Mouse (Mus musculus): ENCODE measurements at regions not wholly inside any gene's neighbourhood (a gene's known extent, or its start where the extent isn't known, plus 50 kb on each side); places are given as distances from the start of the nearest gene placed in this dataset.

GRCm38 (mm10) chr1:183600466-183600865, 182.5 kb downstream of the Hhipl2 start:
- no peaks in the 10 kb centered on the region for H3K4me1 ChIP-seq (replicated peaks; ENCODE audit: control insufficient read depth, insufficient read depth, low read length)
- no peak overlapping the region for H3K27ac ChIP-seq (ENCODE audit: low read depth, low read length)
- no peaks in the 10 kb centered on the region for H3K9me3 ChIP-seq (ENCODE audit: control insufficient read depth, low read length)
- ATAC-seq (replicated peaks; ENCODE audit: low FRiP score) (no peak), DNase-seq (ENCODE audit: low spot score) (no peak)
- H3K36me3 ChIP-seq (ENCODE audit: control insufficient read depth, insufficient read depth, low read length): no peaks in the 10 kb centered on the region
- no peak overlapping the region for H3K4me2 ChIP-seq
- H3K9ac ChIP-seq (ENCODE audit: low read depth, low read length): no peak overlapping the region
- no peaks in the 10 kb centered on the region for H3K27me3 ChIP-seq (replicated peaks; ENCODE audit: control insufficient read depth, insufficient read depth, low read length)
- no peak overlapping the region for H3K4me3 ChIP-seq (ENCODE audit: low read depth, low read length)
- WGBS: 65% methylated on average over 8 of the region's 8 CpGs

- Histone ChIP-seq H3K9me3 (ENCODE audit: control insufficient read depth, low read length) (no peaks in the 10 kb centered on the region), H3K27me3 (replicated peaks; ENCODE audit: control insufficient read depth, insufficient read depth, low read length) (no peaks in the 10 kb centered on the region), H3K4me1 (replicated peaks; ENCODE audit: control insufficient read depth, insufficient read depth, low read length) (no peaks in the 10 kb centered on the region), H3K36me3 (ENCODE audit: control insufficient read depth, insufficient read depth, low read length) (no peaks in the 10 kb centered on the region), H3K4me3 (ENCODE audit: low read depth, low read length) (no peak overlapping the region), H3K4me2 (no peak overlapping the region), H3K9ac (ENCODE audit: low read depth, low read length) (no peak overlapping the region), H3K27ac (ENCODE audit: low read depth, low read length) (no peak overlapping the region)
- DNase-seq (ENCODE audit: low spot score): no peak
- WGBS: 79% methylated on average over 8 of the region's 8 CpGs
- no peak for ATAC-seq (replicated peaks; ENCODE audit: low FRiP score)
Observed at GRCm38 (mm10) chr1:183611966-183612694, 194.1 kb downstream of the Hhipl2 start.

- no peaks in the 10 kb centered on the region for H3K27me3 ChIP-seq (replicated peaks; ENCODE audit: control insufficient read depth, insufficient read depth, low read length)
- ATAC-seq (replicated peaks; ENCODE audit: low FRiP score) (no peak), DNase-seq (ENCODE audit: low spot score) (no peak)
- no peak overlapping the region for H3K9ac ChIP-seq (ENCODE audit: low read depth, low read length)
- 82% methylated on average over 9 of the region's 9 CpGs for WGBS
- H3K36me3 ChIP-seq (ENCODE audit: control insufficient read depth, insufficient read depth, low read length): no peaks in the 10 kb centered on the region
- no peak overlapping the region for H3K27ac ChIP-seq (ENCODE audit: low read depth, low read length)
- no peak overlapping the region for H3K4me3 ChIP-seq (ENCODE audit: low read depth, low read length)
- H3K4me2 ChIP-seq: no peak overlapping the region
- H3K9me3 ChIP-seq (ENCODE audit: control insufficient read depth, low read length): no peaks in the 10 kb centered on the region
- H3K4me1 ChIP-seq (replicated peaks; ENCODE audit: control insufficient read depth, insufficient read depth, low read length): no peaks in the 10 kb centered on the region
Observed at GRCm38 (mm10) chr1:183619451-183620059, 201.5 kb downstream of the Hhipl2 start.

DNA sequence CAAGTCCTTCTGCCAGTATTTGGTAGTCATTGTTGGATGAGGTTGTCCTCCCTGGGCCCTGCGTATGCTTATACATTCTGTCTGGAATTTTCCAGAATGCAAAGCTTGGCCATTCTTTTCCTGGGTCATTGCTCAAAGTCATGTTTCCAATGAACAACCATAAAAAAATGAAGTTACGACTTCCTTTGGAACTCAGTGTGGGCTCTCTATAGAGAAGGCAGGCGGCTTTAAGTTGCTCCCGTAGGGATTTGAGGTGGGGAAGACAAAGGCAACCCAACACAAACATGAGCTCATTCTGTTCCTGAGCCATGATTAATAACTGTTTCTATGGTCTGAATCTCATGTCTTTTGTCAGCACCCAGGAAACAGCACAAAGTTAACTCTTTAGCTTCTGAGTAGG, 204.3 kb downstream of the Hhipl2 start:
- ATAC-seq (replicated peaks; ENCODE audit: low FRiP score) (no peak), DNase-seq (ENCODE audit: low spot score) (no peak)
- H3K9ac ChIP-seq (ENCODE audit: low read depth, low read length): no peak overlapping the region
- no peak overlapping the region for H3K4me2 ChIP-seq
- WGBS: 78% methylated on average over 4 of the region's 4 CpGs
- no peaks in the 10 kb centered on the region for H3K4me1 ChIP-seq (replicated peaks; ENCODE audit: control insufficient read depth, insufficient read depth, low read length)
- H3K36me3 ChIP-seq (ENCODE audit: control insufficient read depth, insufficient read depth, low read length): no peaks in the 10 kb centered on the region
- H3K4me3 ChIP-seq (ENCODE audit: low read depth, low read length): no peak overlapping the region
- H3K9me3 ChIP-seq (ENCODE audit: control insufficient read depth, low read length): no peaks in the 10 kb centered on the region
- no peak overlapping the region for H3K27ac ChIP-seq (ENCODE audit: low read depth, low read length)
- H3K27me3 ChIP-seq (replicated peaks; ENCODE audit: control insufficient read depth, insufficient read depth, low read length): no peaks in the 10 kb centered on the region

GRCm38 (mm10) chr1:183624266-183624665, 206.3 kb downstream of the Hhipl2 start:
- WGBS: 65% methylated on average over 1 of the region's 1 CpGs
- Histone ChIP-seq H3K27me3 (replicated peaks; ENCODE audit: control insufficient read depth, insufficient read depth, low read length) (no peaks in the 10 kb centered on the region), H3K9ac (ENCODE audit: low read depth, low read length) (no peak overlapping the region), H3K36me3 (ENCODE audit: control insufficient read depth, insufficient read depth, low read length) (no peaks in the 10 kb centered on the region), H3K9me3 (ENCODE audit: control insufficient read depth, low read length) (no peaks in the 10 kb centered on the region), H3K4me3 (ENCODE audit: low read depth, low read length) (no peak overlapping the region), H3K4me1 (replicated peaks; ENCODE audit: control insufficient read depth, insufficient read depth, low read length) (no peaks in the 10 kb centered on the region), H3K4me2 (no peak overlapping the region), H3K27ac (ENCODE audit: low read depth, low read length) (no peak overlapping the region)
- no peak for DNase-seq (ENCODE audit: low spot score)
- no peak for ATAC-seq (replicated peaks; ENCODE audit: low FRiP score)

DNA sequence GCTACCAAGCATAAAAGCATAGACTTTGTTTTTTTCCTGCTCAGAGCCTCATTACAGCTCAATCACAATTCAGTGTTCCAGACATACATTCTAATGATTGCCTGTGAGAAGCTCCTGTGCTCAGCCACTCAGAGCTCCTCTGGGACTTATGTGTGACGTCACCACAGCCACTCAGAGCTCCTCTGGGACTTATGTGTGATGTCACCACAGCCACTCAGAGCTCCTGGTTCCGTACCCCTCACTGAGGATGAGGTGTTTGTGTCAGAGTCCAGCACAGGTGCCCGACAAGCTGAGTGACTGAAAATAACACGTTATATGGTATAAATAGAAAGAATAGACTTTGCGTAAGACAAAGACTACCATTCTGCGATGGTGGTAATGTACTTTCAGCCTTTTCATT, 215.8 kb downstream of the Hhipl2 start:
- Histone ChIP-seq H3K9ac (ENCODE audit: low read depth, low read length) (no peak overlapping the region), H3K4me2 (no peak overlapping the region), H3K9me3 (ENCODE audit: control insufficient read depth, low read length) (no peaks in the 10 kb centered on the region), H3K36me3 (ENCODE audit: control insufficient read depth, insufficient read depth, low read length) (no peaks in the 10 kb centered on the region), H3K27ac (ENCODE audit: low read depth, low read length) (no peak overlapping the region), H3K4me1 (replicated peaks; ENCODE audit: control insufficient read depth, insufficient read depth, low read length) (no peaks in the 10 kb centered on the region), H3K4me3 (ENCODE audit: low read depth, low read length) (no peak overlapping the region), H3K27me3 (replicated peaks; ENCODE audit: control insufficient read depth, insufficient read depth, low read length) (no peaks in the 10 kb centered on the region)
- WGBS: 77% methylated on average over 6 of the region's 6 CpGs
- no peak for DNase-seq (ENCODE audit: low spot score)
- no peak for ATAC-seq (replicated peaks; ENCODE audit: low FRiP score)

- Histone ChIP-seq H3K27ac (ENCODE audit: low read depth, low read length) (no peak overlapping the region), H3K36me3 (ENCODE audit: control insufficient read depth, insufficient read depth, low read length) (no peaks in the 10 kb centered on the region), H3K9ac (ENCODE audit: low read depth, low read length) (no peak overlapping the region), H3K27me3 (replicated peaks; ENCODE audit: control insufficient read depth, insufficient read depth, low read length) (no peaks in the 10 kb centered on the region), H3K4me2 (no peak overlapping the region), H3K9me3 (ENCODE audit: control insufficient read depth, low read length) (no peaks in the 10 kb centered on the region), H3K4me3 (ENCODE audit: low read depth, low read length) (no peak overlapping the region), H3K4me1 (replicated peaks; ENCODE audit: control insufficient read depth, insufficient read depth, low read length) (no peaks in the 10 kb centered on the region)
- no peak for DNase-seq (ENCODE audit: low spot score)
- no peak for ATAC-seq (replicated peaks; ENCODE audit: low FRiP score)
- WGBS: 64% methylated on average over 1 of the region's 1 CpGs
Observed at GRCm38 (mm10) chr1:183634836-183635235, 216.8 kb downstream of the Hhipl2 start.

GRCm38 (mm10) chr1:183637214-183637613, 219.2 kb downstream of the Hhipl2 start:
- DNase-seq (ENCODE audit: low spot score) (no peak), ATAC-seq (replicated peaks; ENCODE audit: low FRiP score) (no peak)
- Histone ChIP-seq H3K4me1 (replicated peaks; ENCODE audit: control insufficient read depth, insufficient read depth, low read length) (no peaks in the 10 kb centered on the region), H3K4me3 (ENCODE audit: low read depth, low read length) (no peak overlapping the region), H3K36me3 (ENCODE audit: control insufficient read depth, insufficient read depth, low read length) (no peaks in the 10 kb centered on the region), H3K27ac (ENCODE audit: low read depth, low read length) (no peak overlapping the region), H3K4me2 (no peak overlapping the region), H3K27me3 (replicated peaks; ENCODE audit: control insufficient read depth, insufficient read depth, low read length) (no peaks in the 10 kb centered on the region), H3K9me3 (ENCODE audit: control insufficient read depth, low read length) (no peaks in the 10 kb centered on the region), H3K9ac (ENCODE audit: low read depth, low read length) (no peak overlapping the region)
- WGBS: 87% methylated on average over 8 of the region's 8 CpGs

- WGBS: 42% methylated on average over 7 of the region's 7 CpGs
- Histone ChIP-seq H3K4me3 (ENCODE audit: low read depth, low read length) (no peak overlapping the region), H3K27ac (ENCODE audit: low read depth, low read length) (no peak overlapping the region), H3K9me3 (ENCODE audit: control insufficient read depth, low read length) (no peaks in the 10 kb centered on the region), H3K36me3 (ENCODE audit: control insufficient read depth, insufficient read depth, low read length) (no peaks in the 10 kb centered on the region), H3K4me1 (replicated peaks; ENCODE audit: control insufficient read depth, insufficient read depth, low read length) (no peaks in the 10 kb centered on the region), H3K9ac (ENCODE audit: low read depth, low read length) (no peak overlapping the region), H3K27me3 (replicated peaks; ENCODE audit: control insufficient read depth, insufficient read depth, low read length) (no peaks in the 10 kb centered on the region), H3K4me2 (no peak overlapping the region)
- DNase-seq (ENCODE audit: low spot score) (no peak), ATAC-seq (replicated peaks; ENCODE audit: low FRiP score) (no peak)
Observed at GRCm38 (mm10) chr1:183639332-183639731, 221.3 kb downstream of the Hhipl2 start.

Measured in liver, embryonic 11.5 days (tissue).